Mouse (Mus musculus) thymus, adult 2 months (tissue): Measurements from ENCODE around the gene Mamstr. TPM values are rescaled to one million over a fixed set of nuclear protein-coding genes. Genes with fewer than 3 reads are reported as not detected.
"Not testable (repeated sequence)": the region's sequence is repeated elsewhere in the genome, so short reads cannot be mapped to it uniquely, and the experiment has no call there.

ENCODE experiments used
- DNase-seq: peaks from one replicate; pipeline ENCODE4 v3.0.0; 2021
- H3K27ac ChIP-seq: fragments of 200-500 bp; 2 replicates; pipeline ENCODE4 v1.5.1; 2012; ENCODE audit warnings: low read length, control low read depth; ENCODE audit not compliant: control insufficient read depth, insufficient read depth
- H3K27me3 ChIP-seq: fragments of 200-500 bp; 2 replicates; pipeline ENCODE4 v1.6.1; 2012; ENCODE audit warnings: mild to moderate bottlenecking, low read length, moderate library complexity, mixed read lengths; ENCODE audit not compliant: control insufficient read depth, insufficient read depth
- H3K36me3 ChIP-seq: fragments of 200-500 bp; 2 replicates; pipeline ENCODE4 v1.6.1; 2012; ENCODE audit warnings: mild to moderate bottlenecking, low read length, moderate library complexity; ENCODE audit not compliant: control insufficient read depth, insufficient read depth
- H3K4me1 ChIP-seq: fragments of 200-500 bp; replicated peaks from 2 replicates; pipeline ENCODE4 v1.6.1; 2012; ENCODE audit warnings: low read length; ENCODE audit not compliant: control insufficient read depth, insufficient read depth
- H3K4me3 ChIP-seq: fragments of 200-500 bp; 2 replicates; pipeline ENCODE4 v1.5.1; 2012; ENCODE audit warnings: mild to moderate bottlenecking, low read length, control low read depth, moderate library complexity; ENCODE audit not compliant: control insufficient read depth, insufficient read depth
- CTCF ChIP-seq: fragments of 200-500 bp; IDR thresholded peaks from 2 replicates; pipeline ENCODE4 v1.5.1; 2012; ENCODE audit warnings: mild to moderate bottlenecking, control low read depth, low read length, moderate library complexity, borderline replicate concordance; ENCODE audit not compliant: control insufficient read depth, poor library complexity, insufficient read depth; ENCODE audit errors: extremely low read depth
- POLR2A ChIP-seq: fragments of 200-500 bp; IDR thresholded peaks from 2 replicates; pipeline ENCODE4 v1.6.1; 2012; ENCODE audit warnings: mild to moderate bottlenecking, low read length, control low read depth, moderate library complexity; ENCODE audit not compliant: control insufficient read depth, poor library complexity, insufficient read depth; ENCODE audit errors: extremely low read depth
- WGBS: fragments of 180-500 bp; shearing (Covaris S2); methylation state at CpG from one replicate; pipeline ENCODE4 v1.1.7; 2018; 5-methylcytosine and 5-hydroxymethylcytosine counted together
- polyA plus RNA-seq: library from polyadenylated mRNA; depleted of rRNA; stranded (reverse); fragments of >200 nt; gene quantifications from 2 replicates; pipeline ENCODE4 v1.2.3, GENCODE M21; 2012

Gene Mamstr
- polyA plus RNA-seq, 1 experiment, result 4.4 TPM

DNA sequence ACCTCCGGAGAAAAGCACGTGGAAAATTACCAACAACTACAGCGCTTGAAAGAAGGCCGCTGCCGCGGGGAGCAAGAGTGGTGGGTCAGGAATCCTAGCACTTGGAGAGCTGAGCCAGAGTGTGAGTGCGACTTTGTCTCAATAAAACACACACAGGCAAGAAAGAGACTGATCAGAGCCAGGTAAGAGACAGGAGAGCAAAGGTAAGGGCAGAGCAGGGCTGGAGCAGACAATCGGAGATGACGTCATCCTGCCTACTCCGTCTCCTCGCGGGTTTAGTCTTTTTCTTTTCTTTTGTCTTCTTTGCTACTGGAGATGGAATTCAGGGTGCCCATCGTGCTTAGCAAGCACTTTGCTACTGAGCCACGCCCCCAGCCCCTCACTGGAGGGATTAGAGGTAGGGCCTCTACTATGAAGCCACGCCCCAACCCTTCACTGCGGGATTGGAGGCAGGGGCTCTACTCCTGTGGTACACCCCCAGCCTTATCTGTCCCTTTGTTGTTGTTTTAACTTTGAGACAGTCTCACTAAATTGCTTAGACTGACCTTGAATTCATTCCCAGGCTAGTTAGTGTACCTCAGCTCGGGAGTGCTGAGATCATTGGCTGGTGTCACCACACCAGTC, 14.8 kb downstream of the Mamstr start:
- 75% methylated on average over 17 of the region's 17 CpGs for WGBS
- no peaks in the 10 kb centered on the region for H3K36me3 ChIP-seq

DNA sequence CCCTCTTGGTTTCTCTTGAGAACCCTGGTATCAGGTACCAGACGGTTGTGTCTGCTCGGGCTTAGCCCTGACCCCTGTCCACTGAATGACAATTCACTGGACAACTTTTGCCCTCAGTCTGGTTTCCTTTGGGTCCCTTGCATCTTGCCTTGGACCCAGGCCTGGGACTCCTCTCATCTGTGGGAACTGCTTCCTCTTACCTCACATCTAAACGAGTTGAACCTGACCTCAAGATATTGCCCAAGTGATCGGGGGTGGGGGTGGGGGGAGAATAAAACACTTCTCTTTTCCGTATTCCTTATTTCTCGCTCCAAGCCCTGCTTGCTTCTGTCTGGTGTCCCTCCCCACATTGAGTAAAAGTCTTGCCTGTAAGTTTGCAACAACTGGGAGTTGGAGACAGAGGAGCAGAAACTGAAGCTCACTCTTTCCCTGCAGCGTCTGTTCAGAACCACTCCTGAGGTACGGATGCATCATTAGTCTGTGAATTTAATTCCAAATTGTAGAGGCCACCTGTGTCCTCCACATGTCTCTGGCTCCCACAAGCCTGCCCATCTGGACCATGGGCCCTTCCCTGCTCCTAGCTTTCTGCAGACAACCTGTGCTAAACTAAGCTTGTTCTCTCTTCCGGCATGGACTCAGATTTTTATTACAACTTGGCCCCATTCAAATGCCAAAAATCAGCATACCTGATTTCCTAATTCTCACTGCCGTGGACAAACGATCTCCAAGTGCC, 21.1 kb downstream of the Mamstr start:
- no peaks in the 10 kb centered on the region for H3K36me3 ChIP-seq
- no peak overlapping the region for H3K27ac ChIP-seq
- no peaks in the 10 kb centered on the region for H3K27me3 ChIP-seq
- no peaks in the 10 kb centered on the region for H3K4me1 ChIP-seq
- no peak for TF ChIP-seq POLR2A
- TF ChIP-seq CTCF, result no peak
- no peak overlapping the region for H3K4me3 ChIP-seq
- WGBS, result 65% methylated on average over 11 of the region's 11 CpGs
- DNase-seq, result no peak

More for the DNA sequence above, 14.8 kb downstream of the Mamstr start:
- Histone ChIP-seq H3K27me3 (no peaks in the 10 kb centered on the region), H3K4me3 (no peak overlapping the region), H3K4me1 (no peaks in the 10 kb centered on the region), H3K27ac (no peak overlapping the region)
- TF ChIP-seq POLR2A (no peak), CTCF (no peak)
- no peak for DNase-seq

DNA sequence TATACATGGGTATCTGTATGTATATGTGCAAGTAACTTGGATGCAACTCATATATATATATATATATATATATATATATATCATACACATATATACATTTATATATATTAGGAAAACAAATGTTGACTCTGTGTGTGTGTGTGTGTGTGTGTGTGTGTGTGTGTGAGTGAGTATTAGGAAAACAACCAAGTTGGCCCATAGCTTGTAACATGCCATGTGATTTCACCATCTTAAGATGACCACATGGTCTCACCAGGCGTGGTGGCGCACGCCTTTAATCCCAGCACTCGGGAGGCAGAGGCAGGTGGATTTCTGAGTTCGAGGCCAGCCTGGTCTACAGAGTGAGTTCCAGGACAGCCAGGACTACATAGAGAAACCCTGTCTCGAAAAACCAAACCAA, 21.9 kb downstream of the Mamstr start:
- not testable (repeated sequence) for H3K27me3 ChIP-seq, H3K27ac ChIP-seq, H3K4me1 ChIP-seq, H3K36me3 ChIP-seq, DNase-seq, H3K4me3 ChIP-seq
- WGBS, result 94% methylated on average over 6 of the region's 6 CpGs

DNA sequence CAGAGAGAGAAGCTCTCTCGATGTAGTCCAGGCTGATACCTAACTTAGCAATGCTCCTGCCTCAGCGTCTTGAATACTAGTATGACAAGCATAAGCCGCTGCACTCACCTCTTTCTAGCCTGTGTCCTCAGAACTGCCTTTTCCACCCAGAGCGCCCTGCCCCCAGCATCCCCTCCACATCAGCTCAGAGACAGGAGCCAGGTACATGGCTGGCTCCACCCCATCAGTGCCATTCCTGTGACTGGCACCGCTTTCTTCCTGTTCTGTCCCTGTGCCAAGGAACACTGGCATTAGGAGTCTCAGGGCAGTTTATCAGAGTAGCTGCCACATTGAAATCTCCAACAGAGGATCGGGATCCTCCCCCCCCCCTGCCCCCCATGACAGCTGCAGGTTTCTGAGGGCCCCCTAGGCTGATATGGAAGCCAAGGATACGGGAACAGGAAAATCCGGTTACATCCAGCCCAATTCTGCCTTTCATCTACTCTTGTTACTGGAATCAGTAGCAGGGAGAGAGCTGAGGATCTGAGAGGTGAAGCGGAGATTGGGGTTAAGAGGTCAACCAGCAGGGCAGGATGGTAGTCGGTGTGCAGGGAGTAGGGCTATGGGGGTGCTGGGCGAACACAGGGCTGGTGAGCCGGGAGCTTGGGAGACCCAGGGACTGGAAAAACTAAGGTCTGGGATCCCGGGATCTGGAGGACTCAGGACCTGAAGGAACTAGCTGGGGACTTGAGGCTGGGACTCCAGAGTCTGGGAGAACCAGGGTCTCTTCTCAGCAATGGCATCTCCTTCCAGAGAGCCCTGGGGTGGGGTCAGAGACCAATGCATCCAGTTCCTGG, 25.7 kb downstream of the Mamstr start:
- DNase-seq, result no peak
- Histone ChIP-seq H3K27me3 (no peaks in the 10 kb centered on the region), H3K27ac (no peak overlapping the region), H3K4me3 (no peak overlapping the region), H3K36me3 (no peaks in the 10 kb centered on the region), H3K4me1 (no peaks in the 10 kb centered on the region)
- 78% methylated on average over 13 of the region's 13 CpGs for WGBS
- TF ChIP-seq CTCF (no peak), POLR2A (no peak)

DNA sequence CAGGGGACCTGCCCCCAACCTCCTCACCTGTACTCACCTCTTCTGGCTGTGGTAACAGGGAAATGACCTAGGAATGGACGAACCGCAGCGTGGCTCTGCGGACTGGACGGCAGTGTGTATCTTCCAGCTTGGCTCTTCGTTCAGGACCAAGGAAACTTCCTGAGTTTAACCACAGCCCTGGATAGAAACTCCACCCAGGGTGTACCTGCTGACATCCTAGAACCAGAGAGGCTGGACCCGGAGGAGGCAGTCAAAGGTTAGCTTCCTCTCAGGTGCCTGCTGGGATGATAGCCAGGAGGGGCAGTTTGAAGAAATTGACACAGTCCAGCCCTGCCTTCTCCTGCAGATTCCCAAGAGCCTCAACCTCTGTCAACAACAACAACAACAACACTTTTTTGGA, 26.4 kb downstream of the Mamstr start, which contains the start of gene Fut2:
Gene Fut2 (minus strand): TSS at position 234 of the 400 bp plus-strand sequence.
- no peaks in the 10 kb centered on the region for H3K27me3 ChIP-seq
- no peaks in the 10 kb centered on the region for H3K36me3 ChIP-seq
- no peak within 1 kb of the TSS for H3K4me3 ChIP-seq
- H3K4me1 ChIP-seq, result no peaks in the 10 kb centered on the region
- no peak for TF ChIP-seq POLR2A
- no peak for TF ChIP-seq CTCF
- 83% methylated on average over 7 of the region's 7 CpGs for WGBS
- no peak within 1 kb of the TSS for H3K27ac ChIP-seq
- DNase-seq, result no peak

DNA sequence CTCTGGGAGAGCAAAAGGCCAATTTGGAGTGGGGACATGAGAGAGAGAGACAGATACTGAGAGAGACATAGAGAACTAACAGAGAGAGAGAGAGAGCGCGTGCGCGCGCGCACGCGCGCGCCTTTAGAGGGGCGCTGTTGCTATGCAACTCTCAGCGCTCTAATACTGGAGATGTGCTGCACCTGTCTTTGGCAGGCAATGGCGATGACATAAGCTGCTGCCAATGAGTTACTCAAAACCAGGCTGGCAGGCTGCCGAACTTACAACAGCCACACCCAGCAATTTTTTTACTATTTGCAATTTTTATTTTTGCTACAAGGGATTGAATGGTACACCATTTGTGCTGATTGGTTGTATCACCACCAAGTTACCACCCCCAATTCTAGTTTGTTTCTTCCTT, 28.0 kb downstream of the Mamstr start:
- DNase-seq, result no peak
- no peaks in the 10 kb centered on the region for H3K36me3 ChIP-seq
- H3K27me3 ChIP-seq, result no peaks in the 10 kb centered on the region
- WGBS, result 89% methylated on average over 14 of the region's 14 CpGs
- TF ChIP-seq CTCF, result no peak
- no peak for TF ChIP-seq POLR2A
- H3K4me3 ChIP-seq, result no peak overlapping the region
- no peaks in the 10 kb centered on the region for H3K4me1 ChIP-seq
- no peak overlapping the region for H3K27ac ChIP-seq
